Mouse (Mus musculus) embryonic fibroblast, embryonic 13.5 days (primary cell): Measurements from ENCODE around the gene Dusp10. TPM values are rescaled to one million over a fixed set of nuclear protein-coding genes. Genes with fewer than 3 reads are reported as not detected.

Experiments used
- H3K27ac ChIP-seq: 2 replicates; pipeline ENCODE4 v1.5.1; 2012; ENCODE audit warnings: low read length, control low read depth, inconsistent platforms; ENCODE audit not compliant: insufficient read depth
- H3K4me1 ChIP-seq: 2 replicates; pipeline ENCODE4 v1.6.1; 2011; ENCODE audit warnings: low read length; ENCODE audit not compliant: control insufficient read depth, insufficient read depth
- H3K4me3 ChIP-seq: 2 replicates; pipeline ENCODE4 v1.5.1; 2011; ENCODE audit warnings: mild to moderate bottlenecking, control low read depth, low read length; ENCODE audit not compliant: insufficient read depth
- CTCF ChIP-seq: IDR thresholded peaks from 2 replicates; pipeline ENCODE4 v1.5.1; 2011; ENCODE audit warnings: mild to moderate bottlenecking, control low read depth, low read length, moderate library complexity, borderline replicate concordance; ENCODE audit not compliant: insufficient read depth
- POLR2A ChIP-seq: IDR thresholded peaks from 2 replicates; pipeline ENCODE4 v1.6.1; 2011; ENCODE audit warnings: low read depth, mild to moderate bottlenecking, control low read depth, low read length, moderate library complexity
- polyA plus RNA-seq: library from polyadenylated mRNA; stranded (reverse); fragments of >200 nt; gene quantifications from 2 replicates; pipeline ENCODE4 v1.2.4, GENCODE M21; 2011; ENCODE audit warnings: low read depth; ENCODE audit not compliant: missing spikeins, insufficient read length

Gene Dusp10
- 6.2 and 6.9 TPM in 2 replicates for polyA plus RNA-seq

DNA sequence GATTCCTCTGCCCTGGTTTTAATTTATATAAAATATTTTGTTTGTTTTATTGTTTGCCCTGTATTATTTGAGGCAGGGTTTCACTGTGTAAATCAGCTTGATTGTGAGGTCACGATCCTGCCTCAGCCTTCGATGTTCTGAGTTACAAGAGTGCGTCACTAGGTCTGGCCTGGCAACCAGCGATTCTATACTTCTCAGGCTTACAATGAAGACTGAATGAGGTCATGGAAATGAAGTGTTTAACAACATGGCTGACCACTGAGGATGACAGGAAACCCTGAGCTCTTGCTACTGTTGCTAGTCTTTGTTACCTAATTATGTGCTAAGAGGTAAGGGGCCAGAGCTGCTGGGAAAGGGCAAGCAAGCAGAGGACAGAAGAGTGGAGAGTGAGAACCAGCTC lies at the start of gene Dusp10:
TSS of gene Dusp10 (plus strand) at position 197 of the 400 bp plus-strand sequence.
- TF ChIP-seq CTCF (no peak), POLR2A (no peak)
- no peak within 1 kb of the TSS for H3K4me3 ChIP-seq
- no peaks in the 10 kb centered on the region for H3K4me1 ChIP-seq
- H3K27ac ChIP-seq: no peak within 1 kb of the TSS

- TF ChIP-seq CTCF: no peak
- no peak for TF ChIP-seq POLR2A
- Histone ChIP-seq H3K4me1 (0 out of 2 replicates have a peak, but pooled peaks cover 2% of the 10 kb centered on the region), H3K4me3 (no peak overlapping the region), H3K27ac (no peak overlapping the region)
Measured at GRCm38 (mm10) chr1:183965341-183965740, 47.8 kb upstream of the Dusp10 start.

DNA sequence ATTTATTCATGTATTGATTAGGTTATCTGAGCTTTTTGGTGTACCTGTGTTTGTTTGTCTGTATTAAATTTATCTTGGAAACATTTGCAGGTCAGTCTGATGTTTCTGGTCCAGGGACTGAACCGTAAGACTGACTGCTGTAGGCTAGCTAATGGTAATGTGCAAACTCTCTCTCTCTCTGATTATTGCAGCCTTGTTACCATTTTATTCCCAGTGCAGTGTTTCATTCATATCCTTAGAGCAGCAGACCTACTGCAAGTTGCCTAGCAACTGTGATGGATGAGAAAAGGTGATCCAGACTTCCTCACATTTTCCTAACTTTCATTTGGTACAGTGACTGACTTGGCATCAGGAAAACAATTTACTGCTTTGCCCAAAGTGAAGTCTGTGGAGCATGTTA lies 43.8 kb upstream of the Dusp10 start:
- Histone ChIP-seq H3K4me3 (no peak overlapping the region), H3K4me1 (no peaks in the 10 kb centered on the region), H3K27ac (no peak overlapping the region)
- no peak for TF ChIP-seq POLR2A
- no peak for TF ChIP-seq CTCF

- Histone ChIP-seq H3K27ac (no peak overlapping the region), H3K4me1 (no peaks in the 10 kb centered on the region), H3K4me3 (no peak overlapping the region)
- TF ChIP-seq POLR2A (no peak), CTCF (no peak)
Measured at GRCm38 (mm10) chr1:183979814-183980243, 33.3 kb upstream of the Dusp10 start.

DNA sequence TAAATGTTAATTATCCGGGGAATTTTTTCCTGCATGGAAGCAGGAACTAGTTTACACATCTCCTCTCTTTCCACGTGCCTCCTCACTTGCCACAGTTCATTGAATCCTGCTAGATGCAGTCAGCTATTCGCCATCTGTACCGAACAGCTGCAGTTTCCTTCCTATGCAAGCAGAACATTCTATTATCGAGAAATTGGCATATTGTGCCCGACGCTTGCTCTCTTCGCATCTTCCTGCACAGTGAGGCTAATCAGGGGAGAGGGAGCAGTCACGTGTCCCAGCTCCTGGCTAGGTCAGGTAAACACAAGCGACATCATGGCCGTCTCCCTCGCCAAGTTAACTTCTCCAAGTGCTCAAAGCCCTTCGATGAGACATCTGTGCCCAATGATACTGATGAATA lies 31.0 kb upstream of the Dusp10 start:
- H3K27ac ChIP-seq: no peak overlapping the region
- H3K4me3 ChIP-seq: no peak overlapping the region
- H3K4me1 ChIP-seq: no peaks in the 10 kb centered on the region
- TF ChIP-seq CTCF: no peak
- TF ChIP-seq POLR2A: no peak

- 0 out of 2 replicates have a peak, but pooled peaks cover 4% of the 10 kb centered on the region for H3K4me1 ChIP-seq
- H3K4me3 ChIP-seq: no peak overlapping the region
- H3K27ac ChIP-seq: no peak overlapping the region
- TF ChIP-seq POLR2A (no peak), CTCF (no peak)
Measured at GRCm38 (mm10) chr1:183987711-183988245, 25.3 kb upstream of the Dusp10 start.

DNA sequence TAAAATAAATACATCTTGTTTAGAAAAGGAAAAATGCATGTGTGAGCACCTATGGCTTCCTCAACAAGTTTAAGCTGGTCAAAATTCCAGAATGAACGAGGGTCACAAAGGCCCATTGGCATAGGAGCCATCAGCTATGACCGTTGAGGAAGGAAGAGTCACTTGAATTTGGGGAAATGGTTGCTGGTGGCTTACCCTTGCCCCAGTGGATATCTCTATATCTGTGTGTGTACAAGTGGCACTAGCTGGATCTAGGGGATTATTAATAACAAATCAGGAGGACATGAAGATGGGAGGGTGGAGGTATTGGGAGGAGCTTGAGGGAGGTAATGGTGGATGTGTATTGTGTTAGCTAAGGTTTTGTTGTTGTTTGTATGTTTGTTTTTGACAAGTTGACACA lies 21.2 kb upstream of the Dusp10 start:
- TF ChIP-seq CTCF (no peak), POLR2A (no peak)
- H3K4me1 ChIP-seq: 0 out of 2 replicates have a peak, but pooled peaks cover 4% of the 10 kb centered on the region
- no peak overlapping the region for H3K4me3 ChIP-seq
- no peak overlapping the region for H3K27ac ChIP-seq

GRCm38 (mm10) chr1:183997207-183997606 lies 15.9 kb upstream of the Dusp10 start:
- Histone ChIP-seq H3K4me1 (no peaks in the 10 kb centered on the region), H3K4me3 (no peak overlapping the region), H3K27ac (no peak overlapping the region)
- TF ChIP-seq CTCF: no peak
- TF ChIP-seq POLR2A: no peak

GRCm38 (mm10) chr1:184002470-184002869 lies 10.6 kb upstream of the Dusp10 start:
- H3K4me3 ChIP-seq: no peak overlapping the region
- TF ChIP-seq POLR2A (no peak), CTCF (no peak)
- no peak overlapping the region for H3K27ac ChIP-seq
- peaks cover 2% of the 10 kb centered on the region; the same call in 1 of the 2 replicates for H3K4me1 ChIP-seq

DNA sequence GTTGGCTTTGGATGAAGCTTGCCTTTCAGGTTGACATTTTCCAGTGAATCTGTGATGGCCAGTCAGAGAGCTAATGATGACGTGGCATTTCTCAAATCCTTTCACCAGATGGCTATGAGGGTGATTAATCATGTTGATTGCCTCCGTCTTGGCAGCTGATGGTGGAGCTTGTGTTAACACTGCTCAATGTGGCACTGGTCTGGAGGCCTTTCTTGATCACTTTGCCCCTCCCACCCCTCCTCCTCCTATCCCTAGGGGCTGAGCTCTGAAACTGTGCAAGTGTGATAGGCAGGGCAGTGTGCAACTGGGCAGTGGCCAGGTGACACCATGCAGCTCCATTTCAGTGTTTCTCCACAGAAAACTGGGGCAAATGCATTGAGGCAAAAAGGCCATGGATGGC lies 8.8 kb upstream of the Dusp10 start:
- peaks cover 2% of the 10 kb centered on the region; the same call in 1 of the 2 replicates for H3K4me1 ChIP-seq
- no peak overlapping the region for H3K27ac ChIP-seq
- no peak overlapping the region for H3K4me3 ChIP-seq
- TF ChIP-seq CTCF (no peak), POLR2A (no peak)
